Mouse (Mus musculus) right cerebral cortex, adult 18-20 months (tissue): ENCODE data around the gene Pgam2.

Experiments
- DNase-seq: peaks from one replicate; pipeline ENCODE4 v3.0.0; 2022; ENCODE audit warnings: mixed read lengths

Pgam2 gene

GRCm38 (mm10) chr11:5761820-5762632 lies 41.5 kb downstream of the Pgam2 start, which contains the start of gene Urgcp:
Urgcp (minus strand) TSS chr11:5762376.
- DNase-seq, result peak; percentile 92

- no peak for DNase-seq
These were observed 49.8 kb downstream of the Pgam2 start for GRCm38 (mm10) chr11:5753755-5754154.
